Mouse (Mus musculus) CH12.LX (cell line): ENCODE measurements around the gene Atf4.

Experiments used
- TBP ChIP-seq: conservative IDR thresholded peaks from 2 replicates; pipeline ENCODE4 v1.6.1; 2011; ENCODE audit warnings: low read depth, low read length, improper control_type of control experiment
- USF1 ChIP-seq: IDR thresholded peaks from 2 replicates; pipeline ENCODE4 v1.6.1; 2014; ENCODE audit warnings: low read depth, mild to moderate bottlenecking, inconsistent platforms, low read length, improper control_type of control experiment

- TF ChIP-seq TBP, result no peak
- TF ChIP-seq USF1, result no peak
Measured at GRCm38 (mm10) chr15:80288036-80288435, 33.1 kb downstream of the Atf4 start.
